Mouse (Mus musculus) kidney, adult 2 months (tissue): ENCODE data around the gene Olfr622.

Source experiments
- CTCF ChIP-seq: fragments of 200-500 bp; conservative IDR thresholded peaks from 2 replicates; pipeline ENCODE4 v1.5.1; 2011; ENCODE audit warnings: low read depth, mild to moderate bottlenecking, control low read depth, low read length, moderate library complexity, mixed read lengths; ENCODE audit not compliant: insufficient read depth, insufficient read length
- POLR2A ChIP-seq: fragments of 200-500 bp; IDR thresholded peaks from one replicate; pipeline ENCODE4 v1.6.1; 2011; ENCODE audit warnings: low read depth, low read length, control low read depth

- TF ChIP-seq CTCF: no peak
- TF ChIP-seq POLR2A: no peak
Observed at GRCm38 (mm10) chr7:103607425-103607824, 35.1 kb downstream of the Olfr622 start.
